Mouse (Mus musculus): Measurements from ENCODE around the gene Dnmbp. TPM values are rescaled to one million over a fixed set of nuclear protein-coding genes. Genes with fewer than 3 reads are reported as not detected.

Dnmbp gene
- polyA plus RNA-seq, 1 experiment from 2014 or later = 25.8 TPM

DNA sequence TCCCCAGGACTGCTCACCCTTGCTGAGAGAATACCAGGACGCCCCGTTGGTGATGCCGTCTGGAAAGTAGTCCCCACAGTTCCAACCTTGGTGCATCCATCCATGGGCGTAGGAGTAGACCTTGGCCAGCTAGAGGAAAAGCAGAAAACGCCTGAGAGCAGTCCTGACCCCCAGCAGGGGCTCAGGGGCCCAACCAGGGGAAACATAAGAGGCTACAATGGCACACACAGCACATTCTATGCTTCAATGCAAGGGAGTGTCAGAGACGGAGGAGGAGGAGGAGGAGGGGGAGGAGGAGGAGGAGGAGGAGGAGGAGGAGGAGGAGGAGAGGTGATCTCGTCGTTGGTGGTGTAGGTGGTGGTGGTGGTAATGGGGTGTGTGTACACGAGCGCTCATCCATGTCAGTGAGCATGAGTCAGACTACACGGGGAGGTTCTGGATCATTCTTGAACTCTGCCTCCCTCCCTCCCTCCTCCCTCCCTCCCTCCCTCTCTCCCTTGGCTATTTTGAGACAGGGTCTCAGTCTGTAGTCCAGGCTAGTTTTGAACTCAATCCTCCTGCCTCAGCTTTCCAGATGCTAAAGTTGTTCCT is 28.5 kb upstream of the Dnmbp start:
- no peaks in the 10 kb centered on the region for H3K4me1 ChIP-seq (ENCODE audit: control insufficient read depth, insufficient read depth, low read length)
- no peak for ATAC-seq (ENCODE audit: insufficient read depth, low FRiP score)
- no peak overlapping the region for H3K4me2 ChIP-seq (ENCODE audit: low read depth, low read length)
- WGBS = 66% methylated on average over 10 of the region's 11 CpGs
- no peaks in the 10 kb centered on the region for H3K36me3 ChIP-seq (ENCODE audit: control insufficient read depth, insufficient read depth, low read length)
- no peaks in the 10 kb centered on the region for H3K9me3 ChIP-seq (replicated peaks; ENCODE audit: control insufficient read depth, low read length)
- H3K27me3 ChIP-seq (ENCODE audit: control insufficient read depth, insufficient read depth, low read length) = no peaks in the 10 kb centered on the region
- H3K4me3 ChIP-seq (replicated peaks; ENCODE audit: low read length) = no peak overlapping the region
- H3K27ac ChIP-seq (ENCODE audit: low read length) = no peak overlapping the region
- no peak overlapping the region for H3K9ac ChIP-seq (ENCODE audit: low read length)

DNA sequence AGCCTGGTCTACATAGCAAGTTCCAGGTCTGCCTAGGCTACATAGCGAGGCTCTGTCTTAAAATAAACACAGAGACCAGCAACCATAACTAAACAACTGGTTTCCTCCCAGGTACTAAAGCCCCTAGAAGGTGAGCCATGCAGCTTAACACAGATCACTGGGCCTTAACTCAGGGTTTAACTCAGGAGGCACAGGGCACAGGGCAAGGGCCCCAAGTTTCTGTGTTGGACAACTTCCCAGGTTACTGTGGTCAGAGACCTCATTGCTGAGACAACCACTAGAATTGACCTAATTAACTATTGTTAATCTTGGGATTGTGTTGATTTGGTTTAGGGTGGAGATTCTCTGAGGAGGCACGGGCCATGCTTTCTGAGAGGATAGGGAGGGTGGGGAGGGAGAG is 26.5 kb upstream of the Dnmbp start:
- H3K9me3 ChIP-seq (replicated peaks; ENCODE audit: control insufficient read depth, low read length) = no peaks in the 10 kb centered on the region
- H3K27me3 ChIP-seq (ENCODE audit: control insufficient read depth, insufficient read depth, low read length) = no peaks in the 10 kb centered on the region
- no peaks in the 10 kb centered on the region for H3K4me1 ChIP-seq (ENCODE audit: control insufficient read depth, insufficient read depth, low read length)
- no peak overlapping the region for H3K4me2 ChIP-seq (ENCODE audit: low read depth, low read length)
- no peaks in the 10 kb centered on the region for H3K36me3 ChIP-seq (ENCODE audit: control insufficient read depth, insufficient read depth, low read length)
- no peak overlapping the region for H3K27ac ChIP-seq (ENCODE audit: low read length)
- H3K9ac ChIP-seq (ENCODE audit: low read length) = no peak overlapping the region
- ATAC-seq (ENCODE audit: insufficient read depth, low FRiP score) = no peak
- 72% methylated on average over 2 of the region's 2 CpGs for WGBS
- no peak overlapping the region for H3K4me3 ChIP-seq (replicated peaks; ENCODE audit: low read length)

DNA sequence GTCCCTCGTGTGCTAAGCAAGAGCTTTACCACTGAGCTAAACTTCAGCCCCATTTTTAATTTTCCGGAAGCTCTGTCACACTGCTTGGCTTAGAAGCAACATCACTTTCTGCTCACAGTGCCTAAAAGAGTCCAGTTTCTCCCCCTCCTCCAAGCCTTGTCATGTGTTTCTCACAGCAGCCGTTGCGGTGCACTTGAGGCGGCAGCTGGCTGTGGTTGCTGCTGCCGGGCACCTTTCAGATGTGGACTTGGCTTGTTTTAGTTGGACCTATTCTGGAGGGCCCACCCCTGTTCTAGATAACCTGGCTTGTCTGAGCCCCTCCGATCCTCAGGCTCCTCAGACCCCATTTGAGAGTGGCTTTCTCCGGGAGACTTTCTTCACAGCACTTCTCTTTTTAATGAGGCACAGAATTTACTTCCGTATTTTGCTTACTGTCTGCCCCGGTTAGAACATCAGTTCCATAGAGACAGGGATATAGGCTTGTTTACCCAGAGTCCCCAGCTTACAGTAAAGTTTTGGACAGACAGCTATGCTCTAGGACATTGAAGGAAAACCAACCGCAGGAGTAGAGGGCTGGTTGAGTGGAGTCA is 25.6 kb upstream of the Dnmbp start:
- 78% methylated on average over 11 of the region's 11 CpGs for WGBS
- Histone ChIP-seq H3K27ac (ENCODE audit: low read length) (no peak overlapping the region), H3K36me3 (ENCODE audit: control insufficient read depth, insufficient read depth, low read length) (no peaks in the 10 kb centered on the region), H3K4me1 (ENCODE audit: control insufficient read depth, insufficient read depth, low read length) (no peaks in the 10 kb centered on the region), H3K4me3 (replicated peaks; ENCODE audit: low read length) (no peak overlapping the region), H3K9me3 (replicated peaks; ENCODE audit: control insufficient read depth, low read length) (0 out of 2 replicates have a peak, but pooled peaks cover 3% of the 10 kb centered on the region), H3K27me3 (ENCODE audit: control insufficient read depth, insufficient read depth, low read length) (no peaks in the 10 kb centered on the region), H3K9ac (ENCODE audit: low read length) (no peak overlapping the region), H3K4me2 (ENCODE audit: low read depth, low read length) (no peak overlapping the region)
- ATAC-seq (ENCODE audit: insufficient read depth, low FRiP score) = no peak

DNA sequence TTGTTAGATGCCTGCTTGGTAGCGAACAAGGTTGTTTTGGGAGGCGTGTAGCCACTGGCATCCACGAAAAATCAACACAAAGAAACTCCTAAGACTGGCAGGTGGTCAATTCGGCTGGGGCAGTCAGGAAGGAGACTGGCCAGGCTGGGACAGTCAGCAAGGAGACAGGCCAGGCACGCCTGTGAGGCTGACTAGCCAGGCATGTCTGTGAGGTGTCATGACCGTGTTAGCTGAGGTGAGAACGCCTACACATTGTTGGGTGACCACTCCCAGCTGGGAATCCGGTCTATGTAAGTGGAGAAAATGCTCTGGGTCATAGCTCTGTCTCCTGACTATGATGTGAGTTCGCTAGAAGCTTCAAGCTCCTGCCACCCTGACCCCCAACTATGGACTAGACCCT is 22.8 kb upstream of the Dnmbp start:
- H3K27me3 ChIP-seq (ENCODE audit: control insufficient read depth, insufficient read depth, low read length) = no peaks in the 10 kb centered on the region
- no peak overlapping the region for H3K9ac ChIP-seq (ENCODE audit: low read length)
- 0 out of 2 replicates have a peak, but pooled peaks cover 3% of the 10 kb centered on the region for H3K9me3 ChIP-seq (replicated peaks; ENCODE audit: control insufficient read depth, low read length)
- no peak for ATAC-seq (ENCODE audit: insufficient read depth, low FRiP score)
- H3K4me3 ChIP-seq (replicated peaks; ENCODE audit: low read length) = no peak overlapping the region
- no peaks in the 10 kb centered on the region for H3K36me3 ChIP-seq (ENCODE audit: control insufficient read depth, insufficient read depth, low read length)
- WGBS = 65% methylated on average over 9 of the region's 9 CpGs
- H3K4me2 ChIP-seq (ENCODE audit: low read depth, low read length) = no peak overlapping the region
- no peaks in the 10 kb centered on the region for H3K4me1 ChIP-seq (ENCODE audit: control insufficient read depth, insufficient read depth, low read length)
- no peak overlapping the region for H3K27ac ChIP-seq (ENCODE audit: low read length)

DNA sequence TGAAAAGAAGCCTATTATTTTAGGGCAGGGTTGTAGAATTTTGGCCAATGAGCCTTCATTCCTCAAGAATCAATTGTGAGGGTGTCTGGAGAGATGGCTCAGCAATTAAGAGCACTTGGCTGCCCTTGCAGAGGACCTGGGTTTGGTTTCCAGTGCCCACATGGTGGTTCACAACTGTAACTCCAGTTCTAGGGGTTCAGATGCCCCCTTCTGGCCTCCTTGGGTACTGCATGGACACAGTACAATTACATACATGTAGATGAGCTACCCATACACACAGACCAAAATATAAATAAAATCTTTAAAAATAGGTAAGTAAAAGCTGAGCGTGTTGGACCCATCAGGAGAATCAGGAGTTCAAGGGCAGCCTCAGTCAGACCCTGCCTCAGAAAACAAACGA is 21.2 kb upstream of the Dnmbp start:
- no peaks in the 10 kb centered on the region for H3K4me1 ChIP-seq (ENCODE audit: control insufficient read depth, insufficient read depth, low read length)

DNA sequence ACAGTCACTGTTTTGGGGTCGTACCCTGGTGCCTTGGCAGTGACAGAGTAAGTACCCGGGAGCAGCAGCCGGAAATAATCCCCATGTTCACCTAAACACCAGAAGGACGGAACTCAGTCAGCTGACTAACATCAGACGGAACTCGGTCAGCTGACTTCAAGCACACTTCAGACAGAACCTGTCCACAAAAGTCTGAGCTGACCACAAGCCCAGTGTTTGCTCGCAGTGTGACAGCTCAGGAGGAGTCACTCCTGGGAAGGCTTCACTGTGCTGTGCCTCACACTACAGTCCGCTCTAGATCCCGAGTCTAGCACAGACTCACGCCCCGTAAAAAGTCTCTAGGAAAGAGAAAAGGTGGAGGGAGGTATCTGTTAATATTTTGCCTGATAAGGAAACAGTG is 20.0 kb upstream of the Dnmbp start:
- WGBS = 76% methylated on average over 11 of the region's 11 CpGs
- H3K27me3 ChIP-seq (ENCODE audit: control insufficient read depth, insufficient read depth, low read length) = no peaks in the 10 kb centered on the region
- ATAC-seq (ENCODE audit: insufficient read depth, low FRiP score) = no peak

More for the DNA sequence above, 21.2 kb upstream of the Dnmbp start:
- Histone ChIP-seq H3K9me3 (replicated peaks; ENCODE audit: control insufficient read depth, low read length) (0 out of 2 replicates have a peak, but pooled peaks cover 3% of the 10 kb centered on the region), H3K9ac (ENCODE audit: low read length) (no peak overlapping the region), H3K36me3 (ENCODE audit: control insufficient read depth, insufficient read depth, low read length) (no peaks in the 10 kb centered on the region), H3K27ac (ENCODE audit: low read length) (no peak overlapping the region), H3K27me3 (ENCODE audit: control insufficient read depth, insufficient read depth, low read length) (no peaks in the 10 kb centered on the region), H3K4me2 (ENCODE audit: low read depth, low read length) (no peak overlapping the region), H3K4me3 (replicated peaks; ENCODE audit: low read length) (no peak overlapping the region)
- WGBS = 84% methylated on average over 2 of the region's 2 CpGs
- ATAC-seq (ENCODE audit: insufficient read depth, low FRiP score) = no peak

DNA sequence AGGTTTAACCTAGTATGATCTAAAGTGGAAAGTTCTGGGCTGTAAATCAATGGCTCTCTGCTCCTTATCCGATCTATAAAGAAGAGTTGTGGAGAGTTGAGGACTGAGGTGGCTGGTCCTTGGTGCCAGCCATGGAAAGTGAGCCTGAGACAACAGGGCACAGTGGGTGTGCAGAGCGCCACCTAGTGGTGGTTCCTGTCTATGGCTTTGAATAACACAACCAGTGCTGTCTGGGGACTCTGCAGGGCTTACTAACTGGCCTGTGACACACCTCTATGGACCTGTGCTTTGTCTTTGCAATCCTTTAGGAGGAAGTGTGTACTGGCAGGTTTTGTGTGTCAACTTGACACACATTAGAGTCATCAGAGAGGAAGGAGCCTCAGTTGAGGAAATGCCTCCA is 19.2 kb upstream of the Dnmbp start:
- Histone ChIP-seq H3K27ac (ENCODE audit: low read length) (no peak overlapping the region), H3K36me3 (ENCODE audit: control insufficient read depth, insufficient read depth, low read length) (no peaks in the 10 kb centered on the region), H3K27me3 (ENCODE audit: control insufficient read depth, insufficient read depth, low read length) (no peaks in the 10 kb centered on the region), H3K4me1 (ENCODE audit: control insufficient read depth, insufficient read depth, low read length) (no peaks in the 10 kb centered on the region), H3K9ac (ENCODE audit: low read length) (no peak overlapping the region), H3K4me2 (ENCODE audit: low read depth, low read length) (no peak overlapping the region), H3K9me3 (replicated peaks; ENCODE audit: control insufficient read depth, low read length) (0 out of 2 replicates have a peak, but pooled peaks cover 3% of the 10 kb centered on the region), H3K4me3 (replicated peaks; ENCODE audit: low read length) (no peak overlapping the region)
- ATAC-seq (ENCODE audit: insufficient read depth, low FRiP score) = no peak; the same call in 1 of the 2 replicates
- WGBS = 27% methylated on average over 2 of the region's 2 CpGs

More for the DNA sequence above, 20.0 kb upstream of the Dnmbp start:
- Histone ChIP-seq H3K36me3 (ENCODE audit: control insufficient read depth, insufficient read depth, low read length) (no peaks in the 10 kb centered on the region), H3K4me3 (replicated peaks; ENCODE audit: low read length) (no peak overlapping the region), H3K4me2 (ENCODE audit: low read depth, low read length) (no peak overlapping the region), H3K4me1 (ENCODE audit: control insufficient read depth, insufficient read depth, low read length) (no peaks in the 10 kb centered on the region), H3K9ac (ENCODE audit: low read length) (no peak overlapping the region), H3K9me3 (replicated peaks; ENCODE audit: control insufficient read depth, low read length) (0 out of 2 replicates have a peak, but pooled peaks cover 3% of the 10 kb centered on the region), H3K27ac (ENCODE audit: low read length) (no peak overlapping the region)

DNA sequence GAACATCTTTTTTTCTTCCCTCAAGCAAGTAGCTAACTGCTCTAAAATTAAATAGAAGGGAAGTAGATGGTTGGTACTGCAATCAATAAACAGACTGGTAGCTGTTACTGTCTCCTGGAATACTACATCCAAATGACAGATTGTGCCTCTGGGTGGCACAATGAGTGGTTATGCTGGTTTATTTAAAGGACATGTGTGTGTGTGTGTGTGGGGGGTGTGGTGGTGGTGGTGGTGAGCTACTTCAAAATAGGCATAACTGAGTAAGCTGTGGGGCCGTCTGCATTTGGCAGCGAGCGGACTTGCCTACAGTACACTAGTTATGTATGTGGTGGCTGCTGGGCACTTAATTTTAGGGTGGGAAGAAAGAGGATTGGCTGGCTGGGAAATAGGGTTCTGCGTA is 17.9 kb upstream of the Dnmbp start:
- Histone ChIP-seq H3K27ac (ENCODE audit: low read length) (no peak overlapping the region), H3K4me3 (replicated peaks; ENCODE audit: low read length) (no peak overlapping the region), H3K36me3 (ENCODE audit: control insufficient read depth, insufficient read depth, low read length) (no peaks in the 10 kb centered on the region), H3K9me3 (replicated peaks; ENCODE audit: control insufficient read depth, low read length) (0 out of 2 replicates have a peak, but pooled peaks cover 3% of the 10 kb centered on the region), H3K27me3 (ENCODE audit: control insufficient read depth, insufficient read depth, low read length) (no peaks in the 10 kb centered on the region), H3K4me1 (ENCODE audit: control insufficient read depth, insufficient read depth, low read length) (no peaks in the 10 kb centered on the region), H3K4me2 (ENCODE audit: low read depth, low read length) (no peak overlapping the region), H3K9ac (ENCODE audit: low read length) (no peak overlapping the region)
- no peak for ATAC-seq (ENCODE audit: insufficient read depth, low FRiP score)
- WGBS = 83% methylated on average over 4 of the region's 4 CpGs

DNA sequence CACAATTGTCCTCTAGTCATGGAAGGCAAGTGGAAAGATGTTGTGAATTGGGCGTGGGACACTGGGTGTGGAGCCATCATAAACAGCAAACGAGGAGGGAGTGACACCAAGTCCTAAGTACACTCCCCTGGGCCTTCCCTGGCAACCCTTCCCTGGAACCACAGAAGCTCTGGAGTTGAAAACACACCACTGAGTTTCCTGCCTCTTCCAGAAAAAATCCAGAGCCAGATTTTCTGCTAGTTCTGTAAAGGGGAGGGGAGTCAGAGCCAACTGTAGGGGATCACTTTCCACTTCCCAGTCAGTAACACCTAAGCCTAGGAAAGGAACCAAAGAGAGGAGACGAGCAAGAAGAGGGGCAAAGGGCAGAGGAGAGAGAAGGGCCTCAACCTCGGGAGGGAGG is 17.4 kb upstream of the Dnmbp start:
- Histone ChIP-seq H3K4me1 (ENCODE audit: control insufficient read depth, insufficient read depth, low read length) (no peaks in the 10 kb centered on the region), H3K4me3 (replicated peaks; ENCODE audit: low read length) (no peak overlapping the region), H3K27me3 (ENCODE audit: control insufficient read depth, insufficient read depth, low read length) (no peaks in the 10 kb centered on the region), H3K9me3 (replicated peaks; ENCODE audit: control insufficient read depth, low read length) (0 out of 2 replicates have a peak, but pooled peaks cover 3% of the 10 kb centered on the region), H3K36me3 (ENCODE audit: control insufficient read depth, insufficient read depth, low read length) (no peaks in the 10 kb centered on the region), H3K4me2 (ENCODE audit: low read depth, low read length) (no peak overlapping the region), H3K9ac (ENCODE audit: low read length) (no peak overlapping the region), H3K27ac (ENCODE audit: low read length) (no peak overlapping the region)
- 27% methylated on average over 4 of the region's 4 CpGs for WGBS
- no peak for ATAC-seq (ENCODE audit: insufficient read depth, low FRiP score)

Measured in stomach, embryonic 16.5 days (tissue).